Mouse (Mus musculus) hindbrain, embryonic 14.5 days (tissue): ENCODE results near the gene Tmem40. TPM values are rescaled to one million over a fixed set of nuclear protein-coding genes. Genes with fewer than 3 reads are reported as not detected.

Experiments used
- ATAC-seq: fragments of 200-750 bp; cut with Nextera tagmentation; 2 replicates; pipeline ENCODE4 v1.8.0; 2017; ENCODE audit warnings: moderate number of reproducible peaks, mild to moderate bottlenecking, moderate TSS enrichment, moderate library complexity; ENCODE audit not compliant: low FRiP score
- DNase-seq: peaks from one replicate; pipeline ENCODE4 v3.0.0-alpha.2; 2015; ENCODE audit warnings: low spot score
- H3K27ac ChIP-seq: fragments of 300-500 bp; sonication (generic); 2 replicates; pipeline ENCODE4 v1.5.1; 2014; ENCODE audit warnings: mild to moderate bottlenecking, moderate library complexity
- H3K27me3 ChIP-seq: fragments of 300-500 bp; sonication (generic); 2 replicates; pipeline ENCODE4 v1.6.1; 2014; ENCODE audit warnings: mild to moderate bottlenecking, low read length, mixed read lengths; ENCODE audit not compliant: control insufficient read depth, insufficient read depth
- H3K36me3 ChIP-seq: fragments of 300-500 bp; sonication (generic); replicated peaks from 2 replicates; pipeline ENCODE4 v1.6.1; 2014; ENCODE audit not compliant: control insufficient read depth, insufficient read depth
- H3K4me1 ChIP-seq: fragments of 300-500 bp; sonication (generic); replicated peaks from 2 replicates; pipeline ENCODE4 v1.6.1; 2014; ENCODE audit warnings: antibody characterized with exemption, low read length, mixed read lengths; ENCODE audit not compliant: control insufficient read depth, insufficient read depth
- H3K4me2 ChIP-seq: fragments of 300-500 bp; sonication (generic); replicated peaks from 2 replicates; pipeline ENCODE4 v1.6.1; 2014; ENCODE audit warnings: mild to moderate bottlenecking, moderate library complexity
- H3K4me3 ChIP-seq: fragments of 300-500 bp; sonication (generic); replicated peaks from 2 replicates; pipeline ENCODE4 v1.5.1; 2014; ENCODE audit warnings: mild to moderate bottlenecking, low read length
- H3K9ac ChIP-seq: fragments of 300-500 bp; sonication (generic); 2 replicates; pipeline ENCODE4 v1.6.1; 2014
- H3K9me3 ChIP-seq: fragments of 300-500 bp; sonication (generic); 2 replicates; pipeline ENCODE4 v1.6.1; 2016; ENCODE audit warnings: low read length; ENCODE audit not compliant: control insufficient read depth
- WGBS: fragments of 180-500 bp; shearing (Covaris S2); extraction: QIAGEN DNeasy Blood & Tissue Kit; methylation state at CpG from one replicate; pipeline ENCODE4 v1.1.7; 2014; 5-methylcytosine and 5-hydroxymethylcytosine counted together
- polyA plus RNA-seq: library from polyadenylated mRNA; unstranded; fragments of >200 nt; fragmentation: Nextera tagmentation; extraction: Ambion mirVana; gene quantifications from 2 replicates; pipeline ENCODE4 v1.2.1, GENCODE M21; 2014

Tmem40 gene
- polyA plus RNA-seq, 1 experiment from 2014 or later = 1.8 TPM

DNA sequence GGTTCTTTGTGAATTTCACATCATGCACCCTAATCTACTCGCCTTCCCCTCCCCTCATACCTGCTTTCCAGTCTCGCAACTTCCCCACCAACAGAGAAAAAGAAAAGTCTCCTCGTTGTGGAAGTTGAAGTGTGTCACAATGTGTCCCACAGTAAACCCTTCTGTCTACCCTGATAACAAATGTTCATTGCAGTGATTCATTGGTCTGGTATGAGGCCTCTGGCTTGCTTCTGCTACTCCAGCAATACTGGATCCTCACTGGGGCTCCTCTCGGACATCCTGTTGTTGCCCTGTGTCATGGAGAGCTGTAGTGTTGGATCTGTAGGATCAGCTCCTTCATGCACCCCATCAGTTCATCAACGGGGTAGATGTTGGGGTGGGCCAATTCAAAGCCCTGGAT lies 40.0 kb downstream of the Tmem40 start:
- H3K4me1 ChIP-seq = peaks cover 4% of the 10 kb centered on the region; the same call in 1 of the 2 replicates
- H3K4me2 ChIP-seq = no peak overlapping the region
- no peaks in the 10 kb centered on the region for H3K9me3 ChIP-seq
- no peak overlapping the region for H3K27ac ChIP-seq
- 84% methylated on average over 5 of the region's 5 CpGs for WGBS
- H3K27me3 ChIP-seq = no peaks in the 10 kb centered on the region
- H3K36me3 ChIP-seq = no peaks in the 10 kb centered on the region
- no peak for ATAC-seq
- no peak overlapping the region for H3K4me3 ChIP-seq
- DNase-seq = no peak
- H3K9ac ChIP-seq = no peak overlapping the region

DNA sequence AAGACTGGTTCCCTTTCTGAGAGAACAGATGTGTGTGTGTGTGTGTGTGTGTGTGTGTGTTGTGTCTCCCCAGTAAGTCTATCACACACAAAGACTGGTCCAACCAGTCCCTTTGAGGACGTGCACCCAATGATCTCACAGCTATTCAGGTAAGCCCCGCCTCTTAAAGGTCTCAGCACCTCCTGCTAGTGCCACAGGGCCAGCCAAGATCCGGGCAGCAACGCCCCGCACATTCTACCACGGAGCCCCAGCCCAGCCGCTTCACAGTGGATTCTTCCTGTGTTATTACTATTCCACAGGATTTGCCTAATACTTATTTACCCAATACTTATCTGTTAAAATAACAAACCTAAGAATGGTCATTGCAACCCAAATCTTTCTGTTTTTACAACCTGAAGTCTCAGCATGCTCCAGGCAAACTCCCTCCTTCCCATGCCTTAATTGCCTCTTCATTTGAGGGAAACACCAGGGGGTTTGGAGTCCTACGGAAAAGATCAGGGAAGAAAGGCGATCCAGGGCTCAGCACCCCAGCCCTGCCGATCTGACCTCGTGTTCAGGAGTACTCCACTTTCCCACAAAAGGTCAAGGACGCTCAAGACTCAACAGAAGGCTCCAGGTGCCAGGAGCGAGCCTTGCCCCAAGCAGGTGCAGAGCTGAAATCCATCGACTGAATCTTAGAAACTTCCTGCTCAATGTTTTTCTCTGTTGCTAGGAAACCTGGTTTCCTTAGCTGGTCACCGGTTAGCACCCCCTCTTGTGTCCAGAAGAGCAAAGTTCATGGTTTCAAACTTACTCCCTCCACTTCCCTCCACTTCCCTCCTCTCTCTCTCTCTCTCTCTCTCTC lies 44.3 kb downstream of the Tmem40 start:
- H3K4me2 ChIP-seq = peak overlapping the region; percentile 47
- no peaks in the 10 kb centered on the region for H3K9me3 ChIP-seq
- H3K4me3 ChIP-seq = peak overlapping the region; percentile 17; the same call in 1 of the 2 replicates
- H3K36me3 ChIP-seq = no peaks in the 10 kb centered on the region
- H3K4me1 ChIP-seq = peaks cover 8% of the 10 kb centered on the region; the same call in 1 of the 2 replicates
- H3K27me3 ChIP-seq = no peaks in the 10 kb centered on the region
- 1% methylated on average over 15 of the region's 15 CpGs for WGBS
- ATAC-seq = peak; percentile 89
- no peak overlapping the region for H3K27ac ChIP-seq
- peak; percentile 60 for DNase-seq
- peak overlapping the region; percentile 7 for H3K9ac ChIP-seq

DNA sequence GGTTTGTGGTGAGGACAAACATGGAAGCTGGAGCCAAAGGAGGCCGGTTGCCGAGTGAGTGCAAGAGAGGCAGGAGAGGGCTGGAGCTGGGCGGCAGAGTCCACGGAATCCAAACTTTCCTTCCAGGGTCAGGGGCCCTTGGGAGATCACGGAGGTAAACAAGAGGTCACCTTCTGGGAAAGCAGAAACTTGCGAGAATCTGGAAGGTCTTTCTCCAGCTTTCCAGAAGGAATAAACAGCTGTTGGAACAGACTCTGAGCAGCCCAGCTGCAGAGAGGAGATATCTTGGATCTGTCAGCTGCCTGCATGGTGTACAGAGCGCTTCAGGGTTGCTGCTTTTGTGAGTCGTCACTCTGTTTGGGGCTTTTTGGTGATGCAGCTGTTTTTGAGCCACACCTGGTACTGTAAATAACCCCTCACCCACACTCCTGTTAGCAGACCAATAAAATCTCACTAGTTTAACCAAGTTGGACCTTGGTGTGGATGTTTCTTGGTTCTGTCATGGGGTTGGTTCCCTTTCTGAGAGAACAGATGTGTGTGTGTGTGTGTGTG lies 45.0 kb downstream of the Tmem40 start:
- DNase-seq (no peak), ATAC-seq (peak; percentile 38)
- no peaks in the 10 kb centered on the region for H3K27me3 ChIP-seq
- H3K9ac ChIP-seq = peak overlapping the region; percentile 38; the same call in 1 of the 2 replicates
- no peak overlapping the region for H3K27ac ChIP-seq
- peak overlapping the region; percentile 47 for H3K4me2 ChIP-seq
- 18% methylated on average over 8 of the region's 8 CpGs for WGBS
- H3K4me1 ChIP-seq = peaks cover 8% of the 10 kb centered on the region; the same call in 1 of the 2 replicates
- no peaks in the 10 kb centered on the region for H3K36me3 ChIP-seq
- no peaks in the 10 kb centered on the region for H3K9me3 ChIP-seq
- peak overlapping the region; percentile 17 for H3K4me3 ChIP-seq

DNA sequence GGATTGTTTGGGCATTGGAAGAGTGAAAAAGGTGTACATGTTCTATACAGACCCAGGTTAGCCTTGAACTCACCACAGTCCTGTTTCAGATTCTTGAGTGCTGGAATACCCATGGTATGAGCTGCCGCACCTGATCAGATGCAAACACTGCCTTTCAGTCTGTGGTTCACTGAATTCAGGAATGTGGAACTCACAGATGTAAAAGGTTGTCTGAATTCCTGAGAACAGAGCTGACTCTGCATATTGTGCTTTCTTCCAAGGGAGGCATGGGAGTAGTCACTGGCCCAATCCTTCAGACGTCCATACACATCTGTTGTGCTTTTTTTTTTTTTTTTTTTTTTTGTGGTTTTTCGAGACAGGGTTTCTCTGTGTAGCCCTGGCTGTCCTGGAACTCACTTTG lies 50.9 kb downstream of the Tmem40 start:
- ATAC-seq = no peak

DNA sequence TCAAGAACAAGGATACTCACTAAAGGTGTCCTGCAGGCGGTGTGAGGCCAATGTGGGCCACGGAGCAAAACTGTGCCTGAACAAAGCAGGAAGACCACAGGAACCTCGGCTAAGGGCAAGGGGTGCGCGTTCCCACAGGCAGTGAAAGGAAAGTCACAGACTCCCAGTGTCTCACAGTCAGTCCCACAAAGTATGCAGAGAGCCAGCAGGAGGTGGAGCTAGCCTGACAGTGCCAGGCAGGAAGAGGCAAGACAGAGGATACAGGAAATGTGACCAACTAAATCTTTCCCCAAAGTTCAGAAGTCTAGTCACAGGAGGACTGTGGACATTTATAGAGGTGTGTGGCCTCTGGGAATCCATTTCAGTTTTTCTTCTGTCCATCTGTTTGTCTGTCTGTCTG lies 59.3 kb downstream of the Tmem40 start:
- ATAC-seq (no peak), DNase-seq (no peak)
- Histone ChIP-seq H3K9me3 (no peaks in the 10 kb centered on the region), H3K4me1 (no peaks in the 10 kb centered on the region), H3K4me2 (no peak overlapping the region), H3K27me3 (no peaks in the 10 kb centered on the region), H3K4me3 (no peak overlapping the region), H3K9ac (no peak overlapping the region), H3K27ac (no peak overlapping the region), H3K36me3 (no peaks in the 10 kb centered on the region)
- WGBS = 77% methylated on average over 5 of the region's 5 CpGs

More for the DNA sequence above, 50.9 kb downstream of the Tmem40 start:
- Histone ChIP-seq H3K27ac (no peak overlapping the region), H3K9me3 (no peaks in the 10 kb centered on the region), H3K9ac (no peak overlapping the region), H3K4me1 (no peaks in the 10 kb centered on the region), H3K27me3 (no peaks in the 10 kb centered on the region), H3K36me3 (no peaks in the 10 kb centered on the region), H3K4me2 (no peak overlapping the region), H3K4me3 (no peak overlapping the region)
- 79% methylated on average over 2 of the region's 3 CpGs for WGBS
- no peak for DNase-seq

DNA sequence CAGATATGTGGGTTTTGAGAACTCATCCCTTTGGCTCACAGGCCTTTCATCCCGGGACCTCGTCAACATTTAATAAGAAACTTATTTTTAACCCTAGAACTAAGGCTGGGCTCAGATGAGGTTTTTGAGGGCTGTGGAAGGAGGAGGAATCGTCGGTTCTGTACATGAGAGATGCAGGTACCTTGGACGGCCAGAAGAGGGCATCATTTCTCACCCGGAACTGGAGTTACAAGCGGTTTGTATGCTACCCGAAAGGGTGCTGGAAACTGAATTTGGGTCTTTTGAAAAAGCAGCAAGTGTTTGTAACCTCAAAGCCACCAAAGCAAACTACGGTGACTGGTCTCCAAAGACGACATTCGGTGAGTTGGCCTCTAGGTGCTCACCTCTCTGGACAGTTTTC lies 60.9 kb downstream of the Tmem40 start:
- Histone ChIP-seq H3K9me3 (no peaks in the 10 kb centered on the region), H3K9ac (no peak overlapping the region), H3K4me3 (no peak overlapping the region), H3K4me1 (no peaks in the 10 kb centered on the region), H3K27me3 (no peaks in the 10 kb centered on the region), H3K36me3 (no peaks in the 10 kb centered on the region), H3K4me2 (no peak overlapping the region), H3K27ac (no peak overlapping the region)
- WGBS = 48% methylated on average over 11 of the region's 11 CpGs
- DNase-seq (no peak), ATAC-seq (no peak)

- Histone ChIP-seq H3K4me2 (no peak overlapping the region), H3K9me3 (no peaks in the 10 kb centered on the region), H3K4me1 (no peaks in the 10 kb centered on the region), H3K36me3 (no peaks in the 10 kb centered on the region), H3K27ac (no peak overlapping the region), H3K27me3 (no peaks in the 10 kb centered on the region), H3K9ac (no peak overlapping the region), H3K4me3 (no peak overlapping the region)
- ATAC-seq (no peak), DNase-seq (no peak)
- WGBS = 90% methylated on average over 1 of the region's 1 CpGs
Observed at GRCm38 (mm10) chr6:115700778-115701177, 61.4 kb downstream of the Tmem40 start.

DNA sequence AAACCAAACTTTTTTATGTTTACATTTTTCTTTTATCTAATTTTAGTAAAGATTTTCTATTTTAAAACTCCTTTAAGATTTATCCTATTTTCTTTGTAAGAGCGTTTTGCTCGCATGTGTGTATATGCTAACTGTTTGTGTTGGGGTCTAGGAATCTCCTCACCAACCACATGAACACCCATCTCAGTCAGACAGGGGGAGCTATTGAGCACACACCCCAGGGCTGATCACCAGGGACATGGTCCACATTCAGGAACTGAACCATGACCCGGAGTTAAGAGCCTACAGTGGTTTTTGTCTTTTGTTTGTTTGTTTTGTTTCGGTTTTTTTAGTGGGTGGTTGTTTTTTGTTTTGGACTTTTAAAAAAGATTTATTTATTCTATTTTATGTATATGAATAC lies 63.5 kb downstream of the Tmem40 start:
- Histone ChIP-seq H3K36me3 (no peaks in the 10 kb centered on the region), H3K9me3 (no peaks in the 10 kb centered on the region), H3K4me2 (no peak overlapping the region), H3K4me1 (no peaks in the 10 kb centered on the region), H3K9ac (no peak overlapping the region), H3K27me3 (no peaks in the 10 kb centered on the region), H3K27ac (no peak overlapping the region), H3K4me3 (no peak overlapping the region)
- 81% methylated on average over 4 of the region's 4 CpGs for WGBS
- DNase-seq = no peak
- ATAC-seq = no peak

GRCm38 (mm10) chr6:115697739-115698558 lies 64.3 kb downstream of the Tmem40 start:
- Histone ChIP-seq H3K9ac (no peak overlapping the region), H3K27me3 (no peaks in the 10 kb centered on the region), H3K4me3 (no peak overlapping the region), H3K4me2 (no peak overlapping the region), H3K36me3 (no peaks in the 10 kb centered on the region), H3K9me3 (no peaks in the 10 kb centered on the region), H3K27ac (no peak overlapping the region), H3K4me1 (no peaks in the 10 kb centered on the region)
- DNase-seq (no peak), ATAC-seq (no peak)
- 40% methylated on average over 17 of the region's 17 CpGs for WGBS
